Mouse (Mus musculus) olfactory bulb, adult 2 months (tissue): ENCODE results near the gene Rora.

Experiments used
- CTCF ChIP-seq: fragments of 200-500 bp; IDR thresholded peaks from 2 replicates; pipeline ENCODE4 v1.5.1; 2012; ENCODE audit warnings: low read depth, mild to moderate bottlenecking, low read length, moderate library complexity; ENCODE audit not compliant: insufficient read depth
- POLR2A ChIP-seq: fragments of 200-500 bp; IDR thresholded peaks from 2 replicates; pipeline ENCODE4 v1.6.1; 2012; ENCODE audit warnings: mild to moderate bottlenecking, low read depth, low read length, moderate library complexity; ENCODE audit not compliant: insufficient read depth

DNA sequence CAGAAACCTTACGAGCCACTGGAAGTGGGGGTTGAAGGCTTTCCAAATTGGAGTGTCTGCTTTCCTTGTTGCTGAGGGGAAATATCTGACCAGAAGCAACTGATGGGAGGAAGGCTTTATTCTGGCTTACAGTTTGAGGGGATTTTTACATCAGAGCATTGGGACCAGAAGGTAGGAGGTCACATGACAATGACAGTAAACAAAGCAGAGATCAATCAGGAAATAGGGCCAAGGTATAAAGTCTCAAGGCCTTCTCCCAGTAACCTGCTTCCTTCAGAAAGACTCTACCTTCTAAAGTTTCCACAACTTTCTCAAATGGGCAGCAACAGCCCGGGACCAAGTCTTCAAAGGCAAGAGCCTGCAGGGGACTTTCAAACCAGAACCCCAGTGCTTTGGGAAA, 34.6 kb downstream of the Rora start:
- no peak for TF ChIP-seq CTCF
- TF ChIP-seq POLR2A = no peak
